Mouse (Mus musculus): ENCODE data around the gene Rbfox3. TPM values are rescaled to one million over a fixed set of nuclear protein-coding genes. Genes with fewer than 3 reads are reported as not detected.
"Not testable (repeated sequence)": the region's sequence is repeated elsewhere in the genome, so short reads cannot be mapped to it uniquely, and the experiment has no call there.

Gene Rbfox3
- polyA plus RNA-seq, 1 experiment from 2014 or later = 0.09 TPM

DNA sequence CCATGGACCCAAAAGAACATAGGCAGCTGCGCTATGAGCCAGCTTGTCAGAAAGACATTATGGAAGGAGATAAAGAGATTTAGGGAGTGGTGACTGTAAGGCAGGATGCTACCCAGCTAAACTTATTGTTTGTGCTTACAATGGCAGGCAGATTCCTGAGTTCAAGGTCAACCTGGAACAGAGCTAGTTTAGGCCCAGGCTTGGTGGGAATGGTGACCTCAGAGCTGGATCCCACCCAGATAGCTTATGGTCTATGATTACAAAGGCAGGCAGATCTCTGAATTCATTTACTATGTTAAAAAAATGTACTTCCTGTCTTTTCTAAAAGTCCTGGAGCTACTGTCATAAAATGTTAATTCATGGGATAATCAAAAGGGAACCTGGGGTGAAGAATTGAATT is 123.3 kb downstream of the Rbfox3 start:
- no peak for ATAC-seq (ENCODE audit: insufficient number of reproducible peaks, insufficient read depth, low FRiP score, low read depth)

GRCm38 (mm10) chr11:118782677-118783076 is 128.7 kb downstream of the Rbfox3 start:
- H3K9me3 ChIP-seq (ENCODE audit: control insufficient read depth, low read length) = peaks cover 2% of the 10 kb centered on the region; the same call in 1 of the 2 replicates
- no peak for ATAC-seq (ENCODE audit: insufficient number of reproducible peaks, insufficient read depth, low FRiP score, low read depth)
- WGBS = 83% methylated on average over 5 of the region's 5 CpGs

More for the DNA sequence above, 123.3 kb downstream of the Rbfox3 start:
- Histone ChIP-seq H3K36me3 (ENCODE audit: control insufficient read depth, insufficient read depth, low read length) (no peaks in the 10 kb centered on the region), H3K9me3 (ENCODE audit: control insufficient read depth, low read length) (peaks cover 7% of the 10 kb centered on the region; the same call in 1 of the 2 replicates), H3K4me2 (ENCODE audit: low read length) (no peak overlapping the region), H3K27ac (replicated peaks in 1 of 2; ENCODE audit: control insufficient read depth in 1 of 2, insufficient read depth in 1 of 2, low read depth in 2 of 2, low read length in 2 of 2) (no peak overlapping the region), H3K4me3 (ENCODE audit: control insufficient read depth in 1 of 2, insufficient read depth in 1 of 2, low read depth in 1 of 2, low read length in 2 of 2) (no peak overlapping the region), H3K27me3 (ENCODE audit: control insufficient read depth, insufficient read depth, low read length) (no peaks in the 10 kb centered on the region), H3K9ac (ENCODE audit: low read length) (no peak overlapping the region), H3K4me1 (ENCODE audit: control insufficient read depth in 2 of 2, insufficient read depth in 2 of 2, low read length in 2 of 2) (peaks cover 13 to 16% of the 10 kb centered on the region in 2 experiments)
- 84% methylated on average over 1 of the region's 1 CpGs for WGBS

DNA sequence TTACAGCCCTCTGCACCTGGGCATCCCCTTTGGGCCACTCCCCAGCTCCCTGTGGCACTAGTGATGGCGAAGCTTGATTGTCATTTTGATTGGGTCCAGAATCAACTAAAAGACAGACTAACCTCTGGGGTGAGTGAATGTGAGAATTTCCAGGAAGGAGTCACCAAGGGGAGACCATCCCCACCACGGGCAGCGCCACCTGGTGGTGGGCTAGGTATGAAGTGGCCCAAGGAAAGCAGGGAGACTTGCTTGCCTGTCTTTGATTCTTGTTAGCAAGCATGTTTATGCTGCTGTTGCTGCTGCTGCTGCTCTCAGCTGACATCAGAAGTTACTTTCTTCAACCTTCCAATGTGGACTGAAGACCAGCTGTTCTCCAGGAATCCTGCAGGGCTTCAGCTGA is 135.6 kb downstream of the Rbfox3 start:
- 12% methylated on average over 3 of the region's 3 CpGs for WGBS
- H3K4me3 ChIP-seq (ENCODE audit: control insufficient read depth in 1 of 2, insufficient read depth in 1 of 2, low read depth in 1 of 2, low read length in 2 of 2) = no peak overlapping the region
- H3K4me1 ChIP-seq (ENCODE audit: control insufficient read depth in 2 of 2, insufficient read depth in 2 of 2, low read length in 2 of 2) = no peaks in the 10 kb centered on the region
- ATAC-seq (ENCODE audit: insufficient number of reproducible peaks, insufficient read depth, low FRiP score, low read depth) = no peak
- H3K9ac ChIP-seq (ENCODE audit: low read length) = no peak overlapping the region
- no peaks in the 10 kb centered on the region for H3K27me3 ChIP-seq (ENCODE audit: control insufficient read depth, insufficient read depth, low read length)
- H3K36me3 ChIP-seq (ENCODE audit: control insufficient read depth, insufficient read depth, low read length) = no peaks in the 10 kb centered on the region
- H3K27ac ChIP-seq (replicated peaks in 1 of 2; ENCODE audit: control insufficient read depth in 1 of 2, insufficient read depth in 1 of 2, low read depth in 2 of 2, low read length in 2 of 2) = no peak overlapping the region
- H3K4me2 ChIP-seq (ENCODE audit: low read length) = no peak overlapping the region
- H3K9me3 ChIP-seq (ENCODE audit: control insufficient read depth, low read length) = no peaks in the 10 kb centered on the region

More at GRCm38 (mm10) chr11:118782677-118783076, 128.7 kb downstream of the Rbfox3 start:
- H3K27me3 ChIP-seq (ENCODE audit: control insufficient read depth, insufficient read depth, low read length) = no peaks in the 10 kb centered on the region
- no peaks in the 10 kb centered on the region for H3K36me3 ChIP-seq (ENCODE audit: control insufficient read depth, insufficient read depth, low read length)
- H3K4me3 ChIP-seq (ENCODE audit: control insufficient read depth in 1 of 2, insufficient read depth in 1 of 2, low read depth in 1 of 2, low read length in 2 of 2) = no peak overlapping the region
- no peak overlapping the region for H3K27ac ChIP-seq (replicated peaks in 1 of 2; ENCODE audit: control insufficient read depth in 1 of 2, insufficient read depth in 1 of 2, low read depth in 2 of 2, low read length in 2 of 2)
- H3K4me2 ChIP-seq (ENCODE audit: low read length) = no peak overlapping the region
- H3K9ac ChIP-seq (ENCODE audit: low read length) = no peak overlapping the region
- no peaks in the 10 kb centered on the region for H3K4me1 ChIP-seq (ENCODE audit: control insufficient read depth in 2 of 2, insufficient read depth in 2 of 2, low read length in 2 of 2)

- H3K9me3 ChIP-seq (ENCODE audit: control insufficient read depth, low read length); H3K36me3 ChIP-seq (ENCODE audit: control insufficient read depth, insufficient read depth, low read length); H3K4me1 ChIP-seq (ENCODE audit: control insufficient read depth in 2 of 2, insufficient read depth in 2 of 2, low read length in 2 of 2); H3K27me3 ChIP-seq (ENCODE audit: control insufficient read depth, insufficient read depth, low read length); H3K4me2 ChIP-seq (ENCODE audit: low read length); H3K27ac ChIP-seq (replicated peaks in 1 of 2; ENCODE audit: control insufficient read depth in 1 of 2, insufficient read depth in 1 of 2, low read depth in 2 of 2, low read length in 2 of 2); H3K9ac ChIP-seq (ENCODE audit: low read length); H3K4me3 ChIP-seq (ENCODE audit: control insufficient read depth in 1 of 2, insufficient read depth in 1 of 2, low read depth in 1 of 2, low read length in 2 of 2); ATAC-seq (ENCODE audit: insufficient number of reproducible peaks, insufficient read depth, low FRiP score, low read depth): not testable (repeated sequence)
- 73% methylated on average over 2 of the region's 2 CpGs for WGBS
Measured at GRCm38 (mm10) chr11:118774777-118775176, 136.6 kb downstream of the Rbfox3 start.

DNA sequence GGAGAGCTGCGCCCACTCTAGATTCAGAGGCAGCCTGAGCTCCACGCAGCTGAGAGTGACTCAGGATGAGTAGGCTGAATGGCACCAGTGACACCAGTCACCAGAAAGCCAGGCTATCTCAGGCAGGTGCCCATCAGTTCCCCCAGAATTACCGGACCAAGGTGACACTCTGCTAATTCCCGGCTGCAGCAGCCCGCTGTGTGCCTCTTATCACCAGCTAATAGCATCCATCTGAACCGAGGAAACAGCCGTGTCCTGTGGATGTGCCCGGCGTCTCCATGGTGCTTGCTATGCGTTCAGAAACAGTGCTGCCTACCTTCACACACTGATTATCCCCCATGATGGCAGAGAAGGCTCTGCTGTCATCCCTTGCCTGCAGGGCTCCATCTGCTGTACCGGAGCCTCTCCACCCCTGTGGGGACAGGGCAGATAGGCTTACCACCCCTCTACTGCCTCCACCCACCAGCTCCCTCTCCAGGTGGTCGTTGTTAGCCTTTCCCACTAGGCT is 138.3 kb downstream of the Rbfox3 start:
- Histone ChIP-seq H3K27ac (replicated peaks in 1 of 2; ENCODE audit: control insufficient read depth in 1 of 2, insufficient read depth in 1 of 2, low read depth in 2 of 2, low read length in 2 of 2) (no peak overlapping the region), H3K27me3 (ENCODE audit: control insufficient read depth, insufficient read depth, low read length) (peaks cover 5% of the 10 kb centered on the region; the same call in 1 of the 2 replicates), H3K4me3 (ENCODE audit: control insufficient read depth in 1 of 2, insufficient read depth in 1 of 2, low read depth in 1 of 2, low read length in 2 of 2) (no peak overlapping the region), H3K4me1 (ENCODE audit: control insufficient read depth in 2 of 2, insufficient read depth in 2 of 2, low read length in 2 of 2) (no peaks in the 10 kb centered on the region), H3K4me2 (ENCODE audit: low read length) (no peak overlapping the region), H3K36me3 (ENCODE audit: control insufficient read depth, insufficient read depth, low read length) (no peaks in the 10 kb centered on the region), H3K9me3 (ENCODE audit: control insufficient read depth, low read length) (no peaks in the 10 kb centered on the region), H3K9ac (ENCODE audit: low read length) (no peak overlapping the region)
- WGBS = 28% methylated on average over 12 of the region's 12 CpGs
- no peak for ATAC-seq (ENCODE audit: insufficient number of reproducible peaks, insufficient read depth, low FRiP score, low read depth)

- H3K9me3 ChIP-seq (ENCODE audit: control insufficient read depth, low read length) = no peaks in the 10 kb centered on the region
- H3K4me1 ChIP-seq (ENCODE audit: control insufficient read depth in 2 of 2, insufficient read depth in 2 of 2, low read length in 2 of 2) = no peaks in the 10 kb centered on the region
- H3K27me3 ChIP-seq (ENCODE audit: control insufficient read depth, insufficient read depth, low read length) = peaks cover 5% of the 10 kb centered on the region; the same call in 1 of the 2 replicates
- no peaks in the 10 kb centered on the region for H3K36me3 ChIP-seq (ENCODE audit: control insufficient read depth, insufficient read depth, low read length)
- no peak overlapping the region for H3K4me2 ChIP-seq (ENCODE audit: low read length)
- no peak overlapping the region for H3K27ac ChIP-seq (replicated peaks in 1 of 2; ENCODE audit: control insufficient read depth in 1 of 2, insufficient read depth in 1 of 2, low read depth in 2 of 2, low read length in 2 of 2)
- H3K4me3 ChIP-seq (ENCODE audit: control insufficient read depth in 1 of 2, insufficient read depth in 1 of 2, low read depth in 1 of 2, low read length in 2 of 2) = no peak overlapping the region
- no peak overlapping the region for H3K9ac ChIP-seq (ENCODE audit: low read length)
- no peak for ATAC-seq (ENCODE audit: insufficient number of reproducible peaks, insufficient read depth, low FRiP score, low read depth)
- 74% methylated on average over 4 of the region's 4 CpGs for WGBS
Measured at GRCm38 (mm10) chr11:118771358-118771757, 140.0 kb downstream of the Rbfox3 start.

DNA sequence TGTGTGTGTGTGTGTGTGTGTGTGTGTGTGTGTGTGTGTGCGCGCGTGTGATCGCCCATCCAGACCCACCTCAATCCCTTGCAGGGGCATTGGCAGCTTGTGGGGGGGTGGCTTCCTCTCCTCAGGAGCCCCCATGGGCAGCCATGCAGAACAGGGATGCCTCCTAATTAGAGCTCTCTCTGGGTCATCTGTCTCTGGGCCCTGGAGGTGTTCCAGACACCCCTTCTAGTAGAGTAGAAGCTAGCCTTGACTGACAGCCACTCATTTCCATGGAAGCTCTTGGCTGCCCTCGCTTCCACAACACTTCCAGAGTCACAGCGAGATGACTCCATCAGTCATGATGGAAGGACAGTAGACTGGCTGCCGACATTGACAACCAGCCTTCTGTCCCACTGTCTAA is 140.6 kb downstream of the Rbfox3 start:
- H3K36me3 ChIP-seq (ENCODE audit: control insufficient read depth, insufficient read depth, low read length) = no peaks in the 10 kb centered on the region
- peaks cover 5% of the 10 kb centered on the region; the same call in 1 of the 2 replicates for H3K27me3 ChIP-seq (ENCODE audit: control insufficient read depth, insufficient read depth, low read length)
- ATAC-seq (ENCODE audit: insufficient number of reproducible peaks, insufficient read depth, low FRiP score, low read depth) = no peak
- no peak overlapping the region for H3K4me3 ChIP-seq (ENCODE audit: control insufficient read depth in 1 of 2, insufficient read depth in 1 of 2, low read depth in 1 of 2, low read length in 2 of 2)
- 88% methylated on average over 7 of the region's 7 CpGs for WGBS
- H3K9me3 ChIP-seq (ENCODE audit: control insufficient read depth, low read length) = no peaks in the 10 kb centered on the region
- H3K4me1 ChIP-seq (ENCODE audit: control insufficient read depth in 2 of 2, insufficient read depth in 2 of 2, low read length in 2 of 2) = no peaks in the 10 kb centered on the region
- no peak overlapping the region for H3K4me2 ChIP-seq (ENCODE audit: low read length)
- H3K9ac ChIP-seq (ENCODE audit: low read length) = no peak overlapping the region
- no peak overlapping the region for H3K27ac ChIP-seq (replicated peaks in 1 of 2; ENCODE audit: control insufficient read depth in 1 of 2, insufficient read depth in 1 of 2, low read depth in 2 of 2, low read length in 2 of 2)

DNA sequence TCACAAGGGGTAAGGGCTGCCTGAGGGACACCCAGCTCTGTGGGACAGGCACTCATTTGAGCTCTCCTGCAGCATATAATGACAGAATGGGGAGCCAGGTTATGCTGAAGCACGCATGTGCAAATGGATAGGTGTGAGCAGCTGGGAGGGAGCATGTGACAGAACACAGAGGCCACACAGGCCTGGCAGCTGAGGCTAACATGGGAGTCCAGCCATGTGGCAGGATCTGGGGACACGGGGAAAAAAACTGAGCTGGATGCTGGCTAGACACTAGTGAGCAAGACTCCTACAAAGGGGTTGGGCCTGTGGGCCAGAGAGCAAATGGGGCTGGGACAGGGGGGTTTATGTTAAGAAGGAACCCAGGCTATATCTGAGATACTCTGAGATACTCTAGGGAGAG is 141.9 kb downstream of the Rbfox3 start:
- Histone ChIP-seq H3K36me3 (ENCODE audit: control insufficient read depth, insufficient read depth, low read length) (no peaks in the 10 kb centered on the region), H3K4me3 (ENCODE audit: control insufficient read depth in 1 of 2, insufficient read depth in 1 of 2, low read depth in 1 of 2, low read length in 2 of 2) (no peak overlapping the region), H3K9me3 (ENCODE audit: control insufficient read depth, low read length) (no peaks in the 10 kb centered on the region), H3K27me3 (ENCODE audit: control insufficient read depth, insufficient read depth, low read length) (peaks cover 5% of the 10 kb centered on the region; the same call in 1 of the 2 replicates), H3K9ac (ENCODE audit: low read length) (no peak overlapping the region), H3K27ac (replicated peaks in 1 of 2; ENCODE audit: control insufficient read depth in 1 of 2, insufficient read depth in 1 of 2, low read depth in 2 of 2, low read length in 2 of 2) (no peak overlapping the region), H3K4me1 (ENCODE audit: control insufficient read depth in 2 of 2, insufficient read depth in 2 of 2, low read length in 2 of 2) (no peaks in the 10 kb centered on the region), H3K4me2 (ENCODE audit: low read length) (no peak overlapping the region)
- ATAC-seq (ENCODE audit: insufficient number of reproducible peaks, insufficient read depth, low FRiP score, low read depth) = no peak
- WGBS = 65% methylated on average over 2 of the region's 2 CpGs

Measured in heart, embryonic 14.5 days (tissue).